Mouse (Mus musculus): ENCODE results near the gene Slc7a1.

DNA sequence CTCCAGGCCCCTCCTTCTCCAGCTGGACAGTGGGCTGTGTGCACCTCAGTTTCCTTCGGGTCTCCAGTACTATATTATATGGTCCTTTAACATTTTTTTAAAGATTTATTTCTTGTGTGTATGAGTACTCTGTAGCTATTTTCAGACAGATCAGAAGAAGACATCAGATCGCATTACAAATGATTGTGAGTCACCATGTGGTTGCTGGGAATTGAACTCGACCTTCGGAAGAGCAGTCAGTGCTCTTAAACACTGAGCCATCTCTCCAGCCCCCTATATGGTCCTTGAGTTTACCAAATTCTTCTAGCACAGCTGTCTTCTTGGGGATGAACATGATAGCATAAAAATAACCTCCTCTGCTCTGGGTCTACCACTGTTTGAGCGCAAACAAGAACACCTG lies 60.6 kb downstream of the Slc7a1 start:
- no peak for TF ChIP-seq CTCF (IDR thresholded peaks at IDR 0.05; ENCODE audit: low read depth)
- no peak for TF ChIP-seq EP300 (optimal IDR thresholded peaks at IDR 0.05)

Measured in stomach, postnatal 0 days (tissue).